Mouse (Mus musculus): ENCODE data around the gene Dazap2. TPM values are rescaled to one million over a fixed set of nuclear protein-coding genes. Genes with fewer than 3 reads are reported as not detected.

The Dazap2 gene
- polyA plus RNA-seq, 1 experiment from 2014 or later, result 155 TPM

- WGBS, result 33% methylated on average over 7 of the region's 7 CpGs
These were observed 13.6 kb downstream of the Dazap2 start for GRCm38 (mm10) chr15:100628797-100629196.

GRCm38 (mm10) chr15:100630126-100630525 lies 15.0 kb downstream of the Dazap2 start:
- Histone ChIP-seq H3K27ac (no peak overlapping the region), H3K27me3 (peaks cover 25% of the 10 kb centered on the region), H3K36me3 (no peaks in the 10 kb centered on the region), H3K9me3 (no peaks in the 10 kb centered on the region), H3K4me1 (peaks cover 9% of the 10 kb centered on the region), H3K4me3 (no peak overlapping the region), H3K9ac (no peak overlapping the region), H3K4me2 (no peak overlapping the region)
- no peak for ATAC-seq (ENCODE audit: insufficient number of reproducible peaks, insufficient read depth, low FRiP score, low TSS enrichment, low read depth)
- 82% methylated on average over 3 of the region's 3 CpGs for WGBS

More at GRCm38 (mm10) chr15:100628797-100629196, 13.6 kb downstream of the Dazap2 start:
- Histone ChIP-seq H3K4me2 (no peak overlapping the region), H3K4me3 (no peak overlapping the region), H3K27ac (no peak overlapping the region), H3K36me3 (no peaks in the 10 kb centered on the region), H3K4me1 (peaks cover 9% of the 10 kb centered on the region), H3K27me3 (peaks cover 14% of the 10 kb centered on the region), H3K9me3 (no peaks in the 10 kb centered on the region), H3K9ac (no peak overlapping the region)
- no peak for ATAC-seq (ENCODE audit: insufficient number of reproducible peaks, insufficient read depth, low FRiP score, low TSS enrichment, low read depth)

- no peak overlapping the region for H3K4me2 ChIP-seq
- H3K4me1 ChIP-seq, result peaks cover 17% of the 10 kb centered on the region
- no peaks in the 10 kb centered on the region for H3K9me3 ChIP-seq
- H3K27me3 ChIP-seq, result peaks cover 40% of the 10 kb centered on the region
- no peaks in the 10 kb centered on the region for H3K36me3 ChIP-seq
- H3K9ac ChIP-seq, result no peak overlapping the region
- H3K4me3 ChIP-seq, result no peak overlapping the region
- 85% methylated on average over 12 of the region's 12 CpGs for WGBS
- ATAC-seq (ENCODE audit: insufficient number of reproducible peaks, insufficient read depth, low FRiP score, low TSS enrichment, low read depth), result no peak
- H3K27ac ChIP-seq, result no peak overlapping the region
These were observed 16.5 kb downstream of the Dazap2 start for GRCm38 (mm10) chr15:100631454-100632170.

- H3K4me2 ChIP-seq, result no peak overlapping the region
- H3K27me3 ChIP-seq, result peaks cover 47% of the 10 kb centered on the region
- ATAC-seq (ENCODE audit: insufficient number of reproducible peaks, insufficient read depth, low FRiP score, low TSS enrichment, low read depth), result no peak
- no peak overlapping the region for H3K9ac ChIP-seq
- H3K9me3 ChIP-seq, result no peaks in the 10 kb centered on the region
- H3K36me3 ChIP-seq, result no peaks in the 10 kb centered on the region
- H3K4me1 ChIP-seq, result peaks cover 24% of the 10 kb centered on the region
- WGBS, result 81% methylated on average over 5 of the region's 5 CpGs
- no peak overlapping the region for H3K4me3 ChIP-seq
- no peak overlapping the region for H3K27ac ChIP-seq
These were observed 17.2 kb downstream of the Dazap2 start for GRCm38 (mm10) chr15:100632323-100632722.

GRCm38 (mm10) chr15:100633341-100633740 lies 18.2 kb downstream of the Dazap2 start:
- no peak overlapping the region for H3K9ac ChIP-seq
- no peaks in the 10 kb centered on the region for H3K9me3 ChIP-seq
- H3K36me3 ChIP-seq, result no peaks in the 10 kb centered on the region
- no peak overlapping the region for H3K4me3 ChIP-seq
- H3K27ac ChIP-seq, result no peak overlapping the region
- ATAC-seq (ENCODE audit: insufficient number of reproducible peaks, insufficient read depth, low FRiP score, low TSS enrichment, low read depth), result no peak
- peaks cover 17% of the 10 kb centered on the region for H3K4me1 ChIP-seq
- H3K27me3 ChIP-seq, result peaks cover 57% of the 10 kb centered on the region
- H3K4me2 ChIP-seq, result no peak overlapping the region
- WGBS, result 81% methylated on average over 10 of the region's 10 CpGs

GRCm38 (mm10) chr15:100635239-100635638 lies 20.1 kb downstream of the Dazap2 start:
- WGBS, result 9% methylated on average over 9 of the region's 9 CpGs
- ATAC-seq (ENCODE audit: insufficient number of reproducible peaks, insufficient read depth, low FRiP score, low TSS enrichment, low read depth), result no peak

GRCm38 (mm10) chr15:100635851-100636645 lies 20.9 kb downstream of the Dazap2 start:
- Histone ChIP-seq H3K27ac (no peak overlapping the region), H3K9me3 (no peaks in the 10 kb centered on the region)
- WGBS, result 3% methylated on average over 38 of the region's 38 CpGs

More at GRCm38 (mm10) chr15:100635239-100635638, 20.1 kb downstream of the Dazap2 start:
- no peak overlapping the region; the same call in 1 of the 2 replicates for H3K4me2 ChIP-seq
- peaks cover 17% of the 10 kb centered on the region for H3K4me1 ChIP-seq
- no peak overlapping the region for H3K27ac ChIP-seq
- H3K4me3 ChIP-seq, result no peak overlapping the region
- H3K36me3 ChIP-seq, result no peaks in the 10 kb centered on the region
- H3K9me3 ChIP-seq, result no peaks in the 10 kb centered on the region
- peaks cover 69% of the 10 kb centered on the region for H3K27me3 ChIP-seq
- no peak overlapping the region for H3K9ac ChIP-seq

GRCm38 (mm10) chr15:100636700-100637501 lies 21.8 kb downstream of the Dazap2 start, which contains the start of gene Smagp:
Gene Smagp, minus strand, starts transcription at chr15:100636940.
- no peak for ATAC-seq (ENCODE audit: insufficient number of reproducible peaks, insufficient read depth, low FRiP score, low TSS enrichment, low read depth)
- Histone ChIP-seq H3K9me3 (no peaks in the 10 kb centered on the region), H3K9ac (peak within 1 kb of the TSS; percentile 64), H3K27ac (no peak within 1 kb of the TSS), H3K4me3 (peak within 1 kb of the TSS; percentile 56), H3K36me3 (no peaks in the 10 kb centered on the region), H3K4me1 (peaks cover 17% of the 10 kb centered on the region), H3K27me3 (peaks cover 69% of the 10 kb centered on the region), H3K4me2 (peak within 1 kb of the TSS; percentile 98)
- under 1% methylated on average over 77 of the region's 77 CpGs for WGBS

More at GRCm38 (mm10) chr15:100635851-100636645, 20.9 kb downstream of the Dazap2 start:
- peak overlapping the region; percentile 98 for H3K4me2 ChIP-seq
- ATAC-seq (ENCODE audit: insufficient number of reproducible peaks, insufficient read depth, low FRiP score, low TSS enrichment, low read depth), result no peak
- H3K36me3 ChIP-seq, result no peaks in the 10 kb centered on the region
- H3K4me1 ChIP-seq, result peaks cover 17% of the 10 kb centered on the region
- H3K9ac ChIP-seq, result peak overlapping the region; percentile 64
- peak overlapping the region; percentile 56 for H3K4me3 ChIP-seq
- H3K27me3 ChIP-seq, result peaks cover 69% of the 10 kb centered on the region

- 16% methylated on average over 6 of the region's 6 CpGs for WGBS
- no peak overlapping the region; the same call in 1 of the 2 replicates for H3K4me3 ChIP-seq
- peaks cover 62% of the 10 kb centered on the region for H3K27me3 ChIP-seq
These were observed 22.5 kb downstream of the Dazap2 start for GRCm38 (mm10) chr15:100637661-100638060.

GRCm38 (mm10) chr15:100639972-100640750 lies 25.0 kb downstream of the Dazap2 start:
- no peak for ATAC-seq (ENCODE audit: insufficient number of reproducible peaks, insufficient read depth, low FRiP score, low TSS enrichment, low read depth)
- WGBS, result 66% methylated on average over 16 of the region's 16 CpGs
- no peak overlapping the region for H3K4me3 ChIP-seq
- peaks cover 43% of the 10 kb centered on the region for H3K27me3 ChIP-seq
- H3K36me3 ChIP-seq, result no peaks in the 10 kb centered on the region
- no peaks in the 10 kb centered on the region for H3K9me3 ChIP-seq
- H3K4me2 ChIP-seq, result no peak overlapping the region
- H3K4me1 ChIP-seq, result peaks cover 17% of the 10 kb centered on the region
- H3K27ac ChIP-seq, result no peak overlapping the region
- H3K9ac ChIP-seq, result no peak overlapping the region

More at GRCm38 (mm10) chr15:100637661-100638060, 22.5 kb downstream of the Dazap2 start:
- Histone ChIP-seq H3K9me3 (no peaks in the 10 kb centered on the region), H3K4me1 (peaks cover 17% of the 10 kb centered on the region), H3K27ac (no peak overlapping the region), H3K36me3 (no peaks in the 10 kb centered on the region), H3K9ac (no peak overlapping the region), H3K4me2 (no peak overlapping the region)
- no peak for ATAC-seq (ENCODE audit: insufficient number of reproducible peaks, insufficient read depth, low FRiP score, low TSS enrichment, low read depth)

All from embryonic facial prominence, embryonic 13.5 days (tissue).